Mouse (Mus musculus) central nervous system, embryonic 14 days (tissue): ENCODE results near the gene Gm7714. TPM values are rescaled to one million over a fixed set of nuclear protein-coding genes. Genes with fewer than 3 reads are reported as not detected.

Source experiments
- polyA plus RNA-seq: library from polyadenylated mRNA; depleted of rRNA; stranded (reverse); fragments of >200 nt; gene quantifications from 2 replicates; pipeline ENCODE4 v1.2.3, GENCODE M21; 2012; rRNA removed

The Gm7714 gene
- polyA plus RNA-seq, result not detected in 2 replicates

DNA sequence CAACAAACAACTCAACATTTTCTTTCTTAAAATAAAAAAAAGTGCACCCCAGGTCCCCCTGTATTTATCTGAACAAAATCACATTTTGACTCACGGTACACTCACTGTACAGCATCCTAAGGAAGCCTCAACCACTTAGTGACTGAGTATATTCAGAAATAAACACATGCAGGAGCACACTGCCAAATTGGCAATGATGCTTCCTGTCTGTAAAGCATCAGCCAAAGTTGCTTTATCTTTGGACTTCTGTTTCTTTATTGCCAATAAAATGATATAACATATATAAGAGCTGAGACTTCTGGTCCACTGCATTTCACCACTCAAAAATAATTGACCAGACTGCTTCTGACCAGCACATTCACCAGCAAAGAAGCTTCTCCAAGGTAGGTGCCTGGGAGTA, at the start of gene Gm7714:
TSS of gene Gm7714 (plus strand) at position 301 of the 400 bp plus-strand sequence.

DNA sequence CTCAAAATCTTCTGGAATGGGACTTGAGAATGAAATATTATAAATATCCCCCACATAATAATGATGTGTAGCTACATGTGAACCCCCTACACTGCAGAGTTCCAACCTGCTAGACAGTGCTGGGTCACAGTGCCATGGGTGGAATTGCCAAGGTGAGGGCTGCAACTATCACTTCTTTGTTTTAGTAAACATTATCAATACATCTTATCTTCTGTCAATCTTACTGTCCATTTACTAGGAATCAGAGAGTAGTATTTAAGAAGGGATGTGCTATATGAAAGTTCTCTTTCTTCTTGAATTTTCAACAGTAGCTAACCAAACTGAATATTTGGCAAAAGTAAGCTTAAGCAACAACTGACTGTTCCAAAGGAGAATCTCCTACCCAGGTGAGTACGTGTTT, 48.3 kb downstream of the Gm7714 start, which contains the start of gene Prol1:
TSS of gene Prol1 (plus strand) at position 301 of the 400 bp plus-strand sequence.

Other genes with a start within 250 kb of the Gm7714 start
- not detected in 2 replicates for gene Smr2, start 182.4 kb upstream of the Gm7714 start, polyA plus RNA-seq
- not detected in 2 replicates for gene Gm11116, start 157.4 kb upstream of the Gm7714 start, polyA plus RNA-seq
- not detected in 2 replicates for gene Gm11115, start 114.8 kb upstream of the Gm7714 start, polyA plus RNA-seq
- not detected in 2 replicates for gene Prol1, start 48.4 kb downstream of the Gm7714 start, polyA plus RNA-seq
- not detected in 2 replicates for gene Amtn, start 107.2 kb downstream of the Gm7714 start, polyA plus RNA-seq
- gene Ambn, start 187.1 kb downstream of the Gm7714 start, polyA plus RNA-seq, result 0.19 and 0.22 TPM in 2 replicates
- not detected in 2 replicates for gene Enam, start 219.1 kb downstream of the Gm7714 start, polyA plus RNA-seq